Mouse (Mus musculus): ENCODE measurements around the gene 4930595D18Rik. TPM values are rescaled to one million over a fixed set of nuclear protein-coding genes. Genes with fewer than 3 reads are reported as not detected.

Gene 4930595D18Rik
- total RNA-seq, 2 experiments from 2014 or later = 0.28 TPM; not detected in 1

- intact Hi-C loops (cut with DNase I) = no loop called here
- DNase-seq = no peak
- Histone ChIP-seq H3K27ac (no peak overlapping the region), H3K4me3 (no peak overlapping the region)
- TF ChIP-seq CTCF (IDR thresholded peaks at IDR 0.05) = no peak
Measured at GRCm38 (mm10) chr12:111119506-111120085, 64.7 kb downstream of the 4930595D18Rik start.

- DNase-seq = no peak
- H3K27ac ChIP-seq = no peak overlapping the region
- intact Hi-C loops (cut with DNase I) = no loop called here
- no peak overlapping the region for H3K4me3 ChIP-seq
- TF ChIP-seq CTCF (IDR thresholded peaks at IDR 0.05) = no peak
Measured at GRCm38 (mm10) chr12:111114593-111114992, 69.7 kb downstream of the 4930595D18Rik start.

DNA sequence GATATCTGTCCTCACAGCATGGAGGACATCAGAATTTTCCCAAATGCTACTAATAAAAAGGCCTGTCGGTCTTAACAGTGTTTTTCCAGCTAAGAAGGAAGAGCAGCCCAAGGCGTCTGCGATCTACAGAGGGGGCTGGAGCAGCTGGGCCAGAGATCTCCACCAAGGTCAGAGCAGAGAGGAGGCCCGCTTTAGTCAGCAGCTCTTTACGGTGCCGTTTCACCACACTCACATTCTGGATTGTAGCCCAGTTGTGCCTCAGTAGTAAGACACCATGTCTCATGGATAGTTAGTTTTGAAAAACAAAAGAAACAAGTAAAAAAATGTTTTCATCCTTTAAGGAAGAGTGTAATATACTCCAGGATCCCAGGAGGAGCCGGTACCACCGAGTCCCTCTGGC lies 73.1 kb downstream of the 4930595D18Rik start:
- no peak overlapping the region for H3K4me3 ChIP-seq
- TF ChIP-seq CTCF (IDR thresholded peaks at IDR 0.05) = no peak
- intact Hi-C loops (cut with DNase I) = no loop called here
- DNase-seq = no peak
- H3K27ac ChIP-seq = no peak overlapping the region

Other genes with a start within 250 kb of the 4930595D18Rik start
- 100 to 1,000 TPM; 150 to 203 TPM for gene Ankrd9, start 205.5 kb downstream of the 4930595D18Rik start, total RNA-seq (2021)
- 1 to 10 TPM; 6.8 to 8.5 TPM for gene Rcor1, start 145.1 kb downstream of the 4930595D18Rik start, total RNA-seq (2021)
- gene Traf3, start 18.1 kb downstream of the 4930595D18Rik start, total RNA-seq (2021) = 10 to 100 TPM in 1 of 2 experiments, 1 to 10 TPM in 1; 9.5 to 14.5 TPM
- gene Amn, start 86.6 kb upstream of the 4930595D18Rik start, total RNA-seq (2021) = not detected
- 10 to 100 TPM; 16.3 to 24.3 TPM for gene Cdc42bpb, start 193.2 kb upstream of the 4930595D18Rik start, total RNA-seq (2021)
- gene Lbhd2, start 222.3 kb upstream of the 4930595D18Rik start, total RNA-seq (2021) = not detected
- 1 to 10 TPM in 1 of 2 experiments, under 1 TPM in 1; 0.56 to 1.5 TPM for gene Exoc3l4, start 232.5 kb upstream of the 4930595D18Rik start, total RNA-seq (2021)

Data from gastrocnemius, adult 2 months (tissue).